Mouse (Mus musculus) ovary, postnatal 14 days (tissue): ENCODE results near the gene Phxr2.

Experiments used
- DNase-seq: peaks from one replicate; pipeline ENCODE4 v3.0.0; 2022; ENCODE audit warnings: low spot score

The Phxr2 gene

DNA sequence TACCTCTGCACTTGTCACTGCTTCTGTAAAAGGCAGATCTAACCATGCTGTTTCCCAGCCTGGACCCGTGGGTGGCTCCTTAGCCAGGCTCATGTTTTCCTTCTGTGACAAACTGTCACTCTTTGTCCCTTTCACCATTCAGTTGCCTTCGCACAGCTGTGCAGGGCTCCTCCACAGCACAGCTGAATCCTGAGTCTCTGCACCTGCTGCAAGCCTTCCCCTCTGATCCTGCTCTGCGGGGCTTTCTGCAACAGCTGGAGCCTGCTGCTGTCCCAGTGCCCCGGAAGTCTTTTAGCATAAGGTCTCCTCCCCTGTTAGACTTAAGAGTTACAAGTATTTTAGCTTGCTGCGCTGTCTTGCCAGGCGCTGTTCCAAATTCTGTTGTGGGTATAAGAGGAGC lies 6.1 kb upstream of the Phxr2 start:
- DNase-seq = no peak

DNA sequence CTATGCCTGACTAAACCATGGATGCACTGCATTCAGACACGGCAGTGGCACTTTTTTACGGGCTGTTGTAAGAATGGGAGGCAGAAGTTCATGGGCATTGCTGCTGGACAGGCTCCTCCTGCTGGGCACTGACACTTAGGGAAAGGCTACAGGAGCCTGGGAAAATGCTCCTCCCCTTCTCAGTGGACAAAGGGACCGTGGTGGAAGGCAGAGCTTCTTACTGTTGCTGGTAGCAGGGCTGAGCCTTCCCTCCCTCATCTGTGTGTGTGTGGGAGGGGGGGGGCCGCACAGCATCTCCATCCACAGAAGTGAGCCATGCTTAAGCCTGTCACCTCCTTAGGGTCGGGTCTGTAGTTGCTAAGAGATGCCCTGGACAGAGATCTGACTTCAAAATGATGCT lies 5.2 kb upstream of the Phxr2 start:
- no peak for DNase-seq

DNA sequence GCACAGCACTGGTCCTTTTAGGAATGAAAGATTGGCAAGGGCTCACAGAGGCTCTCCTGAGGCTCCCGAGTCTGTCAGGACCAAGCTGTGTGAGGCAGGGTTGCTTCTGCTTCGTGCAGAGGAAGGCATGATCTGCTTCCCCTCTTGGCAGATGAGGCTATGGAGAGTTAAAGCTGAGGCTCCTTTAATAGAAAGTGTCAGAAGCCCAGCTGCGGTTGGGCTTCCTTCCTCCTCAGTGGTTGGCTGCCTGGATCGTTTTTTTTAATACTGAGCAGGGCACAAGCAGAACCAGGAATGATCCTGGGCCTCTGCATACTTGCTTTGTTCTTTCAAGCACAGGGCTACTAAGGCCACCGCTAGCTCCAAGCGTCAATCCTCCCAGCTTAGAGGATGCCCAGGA lies 4.5 kb upstream of the Phxr2 start:
- DNase-seq = no peak

DNA sequence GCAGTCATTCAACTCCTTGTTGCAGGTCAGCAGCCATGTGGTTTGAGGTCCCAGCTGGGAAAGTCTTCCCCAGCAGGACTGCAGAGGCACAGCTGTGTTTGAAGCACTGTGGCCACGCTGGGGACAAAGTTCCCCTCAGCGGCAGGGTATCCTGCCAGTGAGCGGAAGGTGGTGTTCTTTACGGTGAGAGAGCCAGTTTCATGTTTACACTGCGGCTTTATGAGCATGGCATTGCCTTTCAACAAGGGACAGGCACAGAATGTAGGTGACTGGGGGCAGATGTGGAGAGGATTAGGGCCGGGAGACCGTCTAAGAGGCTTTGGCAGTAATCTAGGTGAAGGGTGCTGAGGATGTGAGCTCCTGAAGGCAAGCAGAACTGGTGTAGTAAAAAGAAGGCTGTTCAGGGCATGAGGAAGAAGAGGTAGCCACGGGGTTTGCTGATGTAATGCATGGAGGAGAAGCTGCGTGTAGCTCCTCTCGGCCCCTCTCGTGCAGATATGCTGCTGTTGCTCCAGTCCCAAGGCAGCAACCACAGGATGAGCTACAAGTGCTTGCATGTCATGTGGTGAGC lies 1.7 kb upstream of the Phxr2 start:
- no peak for DNase-seq

DNA sequence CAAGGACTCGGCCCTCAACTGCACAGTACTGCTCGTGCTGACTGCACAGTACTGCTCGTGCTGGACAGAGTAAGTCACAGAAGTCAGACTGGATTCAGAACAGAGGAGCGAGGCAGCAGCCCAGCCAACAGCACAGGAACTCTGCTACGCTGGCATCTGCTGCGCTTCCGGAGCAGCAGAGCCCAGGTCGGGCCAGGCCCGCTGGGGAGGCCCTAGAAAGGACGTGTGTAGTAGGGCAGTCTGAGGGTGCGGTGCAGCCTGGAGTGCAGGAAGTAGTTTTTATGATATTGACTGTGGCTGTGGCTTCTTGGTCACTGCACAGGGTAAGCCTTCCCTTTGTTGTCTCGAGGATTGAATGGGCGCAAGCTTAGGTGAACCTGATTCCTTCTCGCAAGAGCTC lies 829 bp upstream of the Phxr2 start:
- DNase-seq = no peak

DNA sequence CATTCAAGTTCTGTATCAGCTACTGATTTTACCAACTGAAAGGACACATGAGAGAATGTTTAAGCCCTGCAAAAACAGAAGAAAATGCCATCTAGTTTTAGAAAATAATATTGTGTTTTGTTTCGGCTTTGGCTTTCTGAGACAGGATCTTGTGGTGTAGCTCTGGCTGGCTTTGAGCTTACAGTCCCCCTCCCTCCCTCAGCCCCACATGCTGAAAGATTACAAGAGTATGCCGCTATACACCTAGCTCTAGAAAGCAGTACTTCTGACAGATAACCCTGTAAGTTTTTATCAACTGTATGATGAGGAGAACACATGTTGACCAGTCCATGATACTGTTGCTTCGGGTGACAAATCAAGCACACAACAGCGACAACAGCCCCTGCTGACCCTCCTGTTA lies 6.7 kb downstream of the Phxr2 start:
- no peak for DNase-seq

DNA sequence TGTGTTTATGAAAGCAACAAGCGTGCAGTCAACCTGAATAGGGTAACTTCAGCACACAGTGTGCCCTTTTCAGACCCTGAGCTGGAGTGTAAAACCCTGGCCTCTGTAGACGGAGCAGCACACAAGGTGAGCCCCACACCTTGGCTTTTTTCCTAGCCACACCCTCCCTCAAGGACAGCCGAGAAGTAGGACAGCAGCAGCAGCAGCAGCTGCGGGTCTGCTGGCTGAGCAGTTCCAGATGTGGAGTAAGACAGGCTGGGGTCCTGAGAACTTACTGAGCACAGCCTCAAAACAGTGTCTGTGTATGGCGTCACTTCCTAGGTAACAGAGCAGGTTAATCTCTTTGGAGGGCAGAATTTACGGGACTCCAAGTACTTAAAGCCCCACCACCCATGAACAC lies 7.4 kb downstream of the Phxr2 start:
- no peak for DNase-seq

DNA sequence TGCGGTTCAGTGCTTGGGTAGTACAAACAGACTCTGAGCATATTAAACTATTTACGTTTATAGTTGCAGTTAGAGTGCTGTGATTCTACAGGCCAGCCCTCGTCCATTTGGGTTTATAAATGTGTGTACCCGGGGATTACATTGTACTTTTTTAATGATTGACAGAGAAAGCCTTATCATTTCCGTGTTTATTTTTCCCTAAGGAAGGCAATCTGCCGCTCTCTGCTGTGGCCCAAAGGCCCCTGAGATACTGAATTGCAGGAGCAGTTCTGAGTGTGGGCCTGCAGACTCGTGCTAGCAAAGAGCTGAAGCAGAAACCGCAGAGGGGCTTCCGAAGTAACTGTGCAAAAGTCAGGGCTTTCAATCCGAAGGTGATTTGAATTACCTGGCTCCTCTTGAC lies 8.2 kb downstream of the Phxr2 start:
- no peak for DNase-seq

DNA sequence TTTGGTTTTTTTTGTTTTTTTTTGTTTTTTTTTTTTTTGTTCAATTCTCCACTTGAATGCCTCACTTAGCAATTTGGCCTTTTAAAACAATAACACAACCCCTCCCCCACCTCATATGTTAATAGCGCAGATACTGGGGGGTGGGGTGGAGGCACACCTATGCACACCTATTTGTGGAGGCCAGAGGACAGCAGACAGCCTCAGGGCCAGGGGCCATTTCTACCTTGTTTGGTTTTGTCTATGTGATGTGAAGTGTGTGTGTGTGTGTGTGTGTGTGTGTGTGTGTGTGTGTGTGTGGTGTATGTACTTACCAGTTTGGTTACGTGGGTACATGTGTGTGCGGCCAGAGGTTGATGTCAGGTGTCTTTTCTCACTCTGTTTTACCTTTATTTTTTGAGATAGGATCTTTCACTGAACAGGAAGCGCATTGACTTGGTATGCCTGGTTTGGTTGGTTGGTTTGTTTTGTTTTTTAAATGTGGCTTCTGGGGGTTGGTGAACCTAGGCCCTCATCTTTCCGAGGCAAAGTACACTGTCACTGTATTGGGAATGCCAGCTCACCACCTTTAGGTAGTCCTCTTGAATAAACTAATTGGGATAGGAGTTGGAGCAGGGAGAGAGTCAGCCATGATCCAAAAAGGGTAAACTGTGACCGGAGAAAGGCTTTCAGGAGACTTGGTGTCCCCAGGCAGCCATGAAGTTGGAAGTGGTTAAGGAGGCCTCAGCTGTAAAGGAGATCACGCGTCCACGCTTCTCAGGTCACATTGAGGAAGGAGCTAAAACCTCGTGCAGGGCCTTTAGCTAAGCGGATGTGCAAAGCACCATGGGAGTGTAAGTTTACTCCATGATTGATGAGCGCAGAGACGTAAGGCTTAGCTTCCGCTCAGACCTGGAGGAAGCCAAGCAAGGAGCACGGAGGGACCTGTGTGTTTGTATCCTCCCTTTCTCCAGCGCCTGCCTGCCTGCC lies 9.2 kb downstream of the Phxr2 start:
- no peak for DNase-seq

DNA sequence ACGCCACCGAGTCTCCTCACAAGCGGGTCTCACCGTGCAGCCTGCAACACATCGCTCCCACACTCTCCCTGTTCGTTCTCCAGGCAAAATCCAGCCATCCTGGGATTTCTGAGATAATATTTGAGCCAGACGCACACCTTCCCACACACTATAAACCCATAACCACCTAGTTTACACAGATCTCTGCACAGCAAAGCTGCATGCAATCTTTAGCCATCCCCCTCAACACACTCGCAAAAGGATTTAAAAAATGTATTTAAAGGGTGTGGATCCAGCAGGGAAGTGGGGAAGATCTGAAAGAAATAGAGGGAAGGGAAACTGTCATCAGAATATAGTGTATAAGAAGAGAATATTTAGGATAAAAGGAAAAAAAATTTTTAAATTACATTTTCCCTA lies 9.9 kb downstream of the Phxr2 start:
- no peak for DNase-seq

DNA sequence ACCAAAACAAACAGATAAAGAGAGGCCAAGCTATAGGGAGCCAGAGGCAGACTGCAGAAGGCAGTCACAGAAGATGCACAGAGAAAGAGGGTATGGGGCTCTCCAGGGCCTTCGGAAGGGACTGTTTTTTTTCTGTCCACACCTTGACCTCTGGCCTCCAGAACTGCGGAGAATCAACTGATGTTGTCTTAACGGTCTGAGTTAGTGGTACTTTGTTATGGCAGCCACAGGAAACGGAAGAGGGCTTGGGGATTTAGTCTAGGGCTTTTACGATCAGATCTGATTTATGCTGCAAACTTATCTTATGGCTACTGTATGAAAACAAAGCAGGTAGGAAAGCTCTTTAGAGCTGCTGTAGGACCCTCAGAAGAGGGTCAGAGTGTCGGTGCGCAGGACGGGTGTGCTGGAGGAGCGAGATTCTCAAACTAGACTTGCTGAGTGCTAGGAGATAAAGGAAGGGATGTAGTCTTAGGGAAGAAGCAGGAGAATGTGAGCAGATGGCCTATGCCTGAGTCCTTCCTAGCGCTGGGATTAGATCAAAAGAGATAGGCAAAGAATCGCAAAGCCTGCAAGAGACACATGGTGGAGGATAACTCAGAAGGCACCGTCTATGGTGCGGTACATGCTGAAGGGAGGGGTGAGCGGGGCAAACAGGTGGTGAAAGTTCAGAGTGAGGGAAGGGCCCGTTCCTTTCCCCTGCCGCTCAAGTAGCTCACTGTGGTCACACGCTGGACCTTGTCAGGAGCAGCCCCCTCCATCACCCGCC lies 10.5 kb downstream of the Phxr2 start:
- no peak for DNase-seq

DNA sequence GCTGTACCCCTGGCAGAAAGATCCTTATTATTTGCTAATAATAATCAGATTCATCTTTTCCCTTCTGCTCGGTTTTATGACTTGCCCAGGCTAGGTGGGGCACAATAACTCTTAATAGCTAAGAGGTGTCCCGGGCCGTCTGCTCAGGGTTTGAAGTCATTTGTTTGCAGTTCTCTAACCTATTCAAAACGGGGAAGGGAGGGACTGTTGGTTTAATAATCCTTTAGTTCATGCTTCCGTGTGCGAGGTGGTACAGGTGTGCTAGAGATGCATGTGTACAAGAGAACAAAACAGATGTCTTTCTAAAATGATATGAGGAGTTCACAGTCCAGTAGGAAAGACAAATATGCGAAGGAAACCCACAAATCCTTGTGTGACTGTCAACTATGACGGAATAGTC lies 11.8 kb downstream of the Phxr2 start:
- no peak for DNase-seq

DNA sequence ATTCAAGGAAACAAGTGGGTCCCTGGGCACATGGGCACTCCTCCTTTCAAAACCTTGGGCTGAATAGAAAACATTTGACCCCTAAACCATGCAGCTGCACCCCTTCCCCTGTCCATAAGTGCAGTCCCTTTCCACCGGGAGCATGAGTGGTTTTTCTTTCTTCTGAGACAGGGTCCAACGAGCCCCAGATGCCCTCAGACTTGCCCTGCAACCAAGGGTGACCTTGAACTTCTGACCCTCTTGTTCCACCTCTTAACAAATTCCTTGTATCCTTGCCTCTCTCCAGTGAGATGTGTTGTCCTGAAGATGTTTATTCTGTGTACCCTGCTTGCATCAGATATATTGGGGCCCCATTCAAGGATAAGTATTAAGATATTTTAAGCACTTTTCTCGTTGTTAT lies 12.6 kb downstream of the Phxr2 start:
- no peak for DNase-seq

DNA sequence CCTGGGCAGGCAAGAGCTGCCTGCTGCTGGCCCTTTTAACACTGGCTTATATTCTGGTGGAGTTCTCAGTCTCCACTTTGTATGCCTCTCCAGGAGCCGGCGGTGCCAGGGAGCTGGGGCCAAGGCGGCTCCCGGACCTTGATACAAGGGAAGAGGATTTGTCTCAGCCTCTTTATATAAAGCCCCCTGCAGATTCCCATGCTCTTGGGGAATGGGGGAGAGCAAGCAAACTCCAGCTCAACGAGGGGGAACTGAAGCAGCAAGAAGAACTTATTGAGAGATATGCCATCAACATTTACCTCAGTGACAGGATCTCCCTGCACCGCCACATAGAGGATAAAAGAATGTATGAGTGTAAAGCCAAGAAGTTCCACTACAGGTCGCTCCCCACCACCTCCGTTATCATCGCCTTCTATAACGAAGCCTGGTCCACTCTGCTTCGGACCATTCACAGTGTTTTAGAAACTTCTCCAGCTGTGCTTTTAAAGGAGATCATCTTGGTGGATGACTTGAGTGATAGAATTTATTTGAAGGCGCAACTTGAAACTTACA lies 17.6 kb downstream of the Phxr2 start:
- no peak for DNase-seq

DNA sequence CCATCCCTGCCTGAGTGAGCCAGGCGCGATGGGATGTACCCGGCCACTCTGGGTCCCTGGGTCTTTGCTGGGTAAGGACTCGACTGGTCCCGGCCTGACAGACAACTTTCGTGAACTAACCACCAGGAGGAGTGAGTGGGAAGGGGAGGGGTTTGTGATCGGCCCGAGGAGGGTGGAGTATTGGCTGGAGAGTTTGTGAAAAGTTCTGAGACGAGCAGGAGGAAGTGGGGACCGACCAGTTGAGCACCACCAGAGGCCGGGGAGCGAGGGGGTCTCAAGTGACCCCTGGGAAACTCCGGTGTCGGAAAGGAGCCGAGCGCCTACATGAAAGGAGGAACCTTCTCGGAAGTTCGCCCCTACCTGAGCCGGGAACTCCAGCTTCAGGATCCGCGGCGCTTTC lies 18.2 kb downstream of the Phxr2 start, which contains the start of gene Galnt4:
Gene Galnt4, plus strand, starts transcription at position 196 of the 400 bp plus-strand sequence.
- peak; percentile 70 for DNase-seq

DNA sequence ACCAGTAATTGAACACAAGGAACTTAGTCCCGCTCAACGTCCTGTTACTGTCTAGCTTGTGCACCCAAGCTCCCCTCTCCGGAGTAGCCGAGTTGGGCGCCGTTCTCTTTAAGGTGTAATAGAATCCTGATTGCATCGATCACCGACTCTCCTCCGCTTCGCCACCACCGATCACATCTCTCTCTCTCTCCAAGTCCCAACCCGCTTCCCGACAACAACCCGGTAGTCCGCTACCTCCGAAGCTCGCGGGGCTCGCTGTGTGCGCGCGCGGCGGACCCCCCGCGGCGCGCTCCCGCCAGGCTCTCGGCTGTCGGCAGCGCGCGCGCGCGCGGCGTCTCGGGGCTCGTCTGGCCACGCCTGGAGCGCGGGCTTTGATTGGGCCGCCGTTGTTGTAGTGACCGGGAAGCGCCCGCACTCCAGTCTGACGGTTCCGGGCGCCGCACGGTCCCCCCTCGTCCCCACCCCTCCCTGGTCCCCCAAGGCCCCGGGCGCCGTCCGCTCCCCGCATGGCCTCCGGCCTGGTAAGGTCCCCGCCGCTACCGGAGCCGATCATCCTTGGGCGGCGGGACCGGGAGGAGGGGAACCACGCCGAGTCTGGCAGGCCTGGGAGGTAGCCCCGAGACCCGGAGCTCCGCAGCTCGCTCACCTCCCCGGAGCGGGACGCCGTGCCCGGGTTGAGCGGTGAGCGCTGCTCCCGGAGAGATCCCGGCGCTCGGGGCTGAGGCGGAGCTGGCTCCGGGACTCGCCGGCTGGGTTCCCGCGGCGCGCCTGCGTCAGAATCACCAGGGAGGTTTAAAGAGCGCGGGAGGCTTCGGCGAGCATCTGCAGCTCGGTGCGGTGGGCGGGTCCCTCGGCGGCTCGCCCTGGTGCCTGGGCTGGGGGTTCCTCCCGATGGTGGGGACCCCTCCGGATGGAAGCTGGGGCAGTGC lies 19.2 kb downstream of the Phxr2 start, which contains the start of gene Poc1b:
Gene Poc1b, plus strand, starts transcription at position 334 of the 929 bp plus-strand sequence.
- DNase-seq = peak; percentile 70

DNA sequence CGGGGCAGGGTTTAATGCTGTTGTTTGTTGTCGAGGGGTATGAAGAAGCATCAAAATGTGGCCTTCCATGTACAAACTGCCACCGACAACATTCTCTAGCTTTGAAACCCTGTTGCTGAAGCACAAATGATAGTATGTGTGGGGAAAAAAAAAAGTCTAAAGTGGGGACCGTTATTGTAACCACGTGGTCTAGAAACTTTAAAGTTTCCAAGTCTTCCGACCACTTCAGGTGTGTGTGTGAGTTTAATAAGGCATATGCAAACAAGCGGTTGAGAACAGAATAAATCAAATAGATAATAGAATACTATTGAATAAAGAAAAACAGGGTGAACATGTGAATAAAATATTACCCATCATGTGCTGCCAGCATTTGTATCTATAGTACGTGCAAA lies 19.8 kb downstream of the Phxr2 start:
- no peak for DNase-seq

DNA sequence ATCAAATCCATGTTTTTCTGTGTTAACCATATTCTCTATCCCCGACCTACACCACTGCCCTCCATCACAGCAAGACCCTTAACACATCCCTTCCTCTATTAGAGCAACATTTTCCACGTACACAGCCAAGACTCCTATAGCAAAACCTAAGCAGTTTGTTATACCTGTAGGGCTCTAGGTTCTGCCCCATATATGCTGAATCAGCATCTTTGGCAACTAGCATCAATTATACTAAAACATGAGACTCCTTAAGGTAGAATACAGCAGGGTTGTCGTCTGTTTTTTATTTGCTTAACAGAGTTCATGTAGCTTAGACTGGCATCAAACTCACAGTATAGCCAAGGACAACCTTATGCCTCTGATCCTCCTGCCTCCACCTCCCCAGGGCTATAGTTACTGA lies 20.6 kb downstream of the Phxr2 start:
- DNase-seq = no peak

DNA sequence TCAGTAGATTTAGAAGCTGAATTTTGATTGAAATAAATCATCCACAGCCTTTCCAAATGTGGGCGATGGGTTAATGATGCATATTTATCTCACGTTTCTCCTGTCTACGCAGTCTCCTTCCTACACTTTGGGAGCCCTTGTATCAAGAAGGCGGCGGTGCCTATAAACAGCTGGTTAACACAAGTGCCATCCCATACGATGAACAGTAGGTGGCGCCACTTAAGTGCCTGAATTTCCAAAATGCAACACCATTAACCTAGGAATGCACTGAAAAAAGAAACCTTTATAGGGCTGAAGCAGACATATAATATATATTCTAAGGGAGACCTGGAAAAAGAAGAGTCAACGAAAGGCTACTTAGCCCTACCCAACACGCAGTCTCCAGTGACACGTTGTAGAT lies 28.8 kb downstream of the Phxr2 start:
- no peak for DNase-seq

DNA sequence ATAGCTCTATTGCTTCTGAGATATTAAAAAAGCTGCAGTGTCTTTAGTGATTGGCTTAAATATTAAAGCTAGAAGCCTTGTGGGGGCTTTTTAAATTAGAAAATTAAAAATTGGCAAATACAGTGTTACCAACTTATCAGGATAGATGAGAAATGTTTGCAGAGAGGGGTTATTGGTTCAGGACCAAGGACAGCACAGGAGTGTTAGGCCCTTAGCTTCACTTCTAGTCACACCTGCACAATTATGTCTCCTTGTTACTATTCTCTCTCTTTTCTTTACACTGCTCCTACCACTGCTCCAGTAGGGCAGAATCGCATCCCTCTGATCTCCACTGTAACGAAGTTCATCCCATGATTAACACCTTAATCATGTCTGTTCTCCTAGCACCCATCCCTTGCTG lies 31.0 kb downstream of the Phxr2 start:
- DNase-seq = no peak

DNA sequence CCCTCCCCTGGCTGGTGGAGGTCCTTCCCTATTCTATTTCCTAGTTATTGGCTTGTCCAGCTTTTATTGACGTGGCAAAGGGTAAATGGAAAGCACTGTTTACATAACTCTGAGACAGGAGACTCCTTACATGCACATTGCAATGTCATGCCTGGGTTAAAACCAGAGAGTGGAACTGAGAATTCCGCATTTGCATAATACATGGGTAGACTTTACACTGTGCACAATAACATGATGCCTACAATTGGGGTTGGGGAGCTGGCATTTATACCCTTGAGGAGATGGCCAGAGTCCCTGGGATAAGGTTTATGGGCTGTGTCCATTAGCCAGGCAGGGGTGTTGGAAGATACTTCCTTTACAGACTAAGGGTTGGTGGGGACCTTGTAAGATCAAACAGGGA lies 32.8 kb downstream of the Phxr2 start:
- DNase-seq = no peak
